Mouse (Mus musculus) spleen, adult 2 months (tissue): ENCODE results near the gene Jakmip3.

ENCODE experiments used
- CTCF ChIP-seq: fragments of 200-500 bp; IDR thresholded peaks from 2 replicates; pipeline ENCODE4 v1.5.1; 2011; ENCODE audit warnings: mild to moderate bottlenecking, inconsistent platforms; ENCODE audit not compliant: insufficient read depth, insufficient read length, insufficient replicate concordance; ENCODE audit errors: extremely low read depth
- POLR2A ChIP-seq: fragments of 200-500 bp; IDR thresholded peaks from 2 replicates; pipeline ENCODE4 v1.6.1; 2011; ENCODE audit warnings: low read depth, low read length, inconsistent platforms

DNA sequence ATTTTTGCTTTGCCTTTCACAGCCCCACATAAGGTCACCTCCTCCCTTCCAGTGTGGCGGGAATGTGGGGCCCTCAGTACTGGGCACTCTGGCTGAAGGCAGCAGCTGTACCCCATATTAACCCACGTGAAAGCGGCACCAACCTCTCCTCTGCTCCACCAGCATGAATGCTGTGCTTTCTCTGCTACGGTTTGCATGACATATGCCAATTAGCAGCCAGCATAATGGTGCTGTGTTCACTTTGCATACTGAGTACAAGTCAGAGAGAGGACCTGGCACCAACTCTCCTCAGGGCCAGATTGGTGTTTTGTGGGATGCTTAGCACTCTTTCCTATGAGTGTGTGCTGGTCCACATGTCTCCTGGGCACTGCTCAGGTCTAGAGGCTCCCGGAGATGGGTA, 19.2 kb downstream of the Jakmip3 start:
- TF ChIP-seq CTCF (no peak), POLR2A (no peak)
